Mouse (Mus musculus) cortical plate, adult 2 months (tissue): ENCODE data around the gene Ehmt1.

Source experiments
- CTCF ChIP-seq: fragments of 200-500 bp; IDR thresholded peaks from 2 replicates; pipeline ENCODE4 v1.5.1; 2011; ENCODE audit warnings: mild to moderate bottlenecking, control low read depth, low read length; ENCODE audit not compliant: insufficient read depth; ENCODE audit errors: extremely low read depth
- POLR2A ChIP-seq: fragments of 200-500 bp; IDR thresholded peaks from 2 replicates; pipeline ENCODE4 v1.6.1; 2011; ENCODE audit warnings: mild to moderate bottlenecking, low read length, control low read depth; ENCODE audit not compliant: insufficient read depth; ENCODE audit errors: extremely low read depth

- TF ChIP-seq CTCF (no peak), POLR2A (no peak)
Observed at GRCm38 (mm10) chr2:24899292-24899691, 20.1 kb downstream of the Ehmt1 start.
